Mouse (Mus musculus) brain, embryonic 14.5 days (tissue): ENCODE data around the gene Elk3.

ENCODE experiments used
- CTCF ChIP-seq: fragments of 200-500 bp; IDR thresholded peaks from 2 replicates; pipeline ENCODE4 v1.5.1; 2012; ENCODE audit warnings: inconsistent platforms, mild to moderate bottlenecking, moderate library complexity, borderline replicate concordance; ENCODE audit not compliant: insufficient read depth, insufficient read length; ENCODE audit errors: extremely low read depth
- POLR2A ChIP-seq: fragments of 200-500 bp; IDR thresholded peaks from 2 replicates; pipeline ENCODE4 v1.6.1; 2012; ENCODE audit warnings: mild to moderate bottlenecking, inconsistent platforms, borderline replicate concordance; ENCODE audit not compliant: poor library complexity, insufficient read depth, insufficient read length, severe bottlenecking; ENCODE audit errors: extremely low read depth

GRCm38 (mm10) chr10:93212699-93213098, 98.2 kb downstream of the Elk3 start:
- TF ChIP-seq CTCF (no peak), POLR2A (no peak)
